Mouse (Mus musculus) right cerebral cortex, adult 18-20 months (tissue): Measurements from ENCODE around the gene S100a5.

ENCODE experiments used
- DNase-seq: peaks from one replicate; pipeline ENCODE4 v3.0.0; 2022; ENCODE audit warnings: mixed read lengths

Gene S100a5

DNA sequence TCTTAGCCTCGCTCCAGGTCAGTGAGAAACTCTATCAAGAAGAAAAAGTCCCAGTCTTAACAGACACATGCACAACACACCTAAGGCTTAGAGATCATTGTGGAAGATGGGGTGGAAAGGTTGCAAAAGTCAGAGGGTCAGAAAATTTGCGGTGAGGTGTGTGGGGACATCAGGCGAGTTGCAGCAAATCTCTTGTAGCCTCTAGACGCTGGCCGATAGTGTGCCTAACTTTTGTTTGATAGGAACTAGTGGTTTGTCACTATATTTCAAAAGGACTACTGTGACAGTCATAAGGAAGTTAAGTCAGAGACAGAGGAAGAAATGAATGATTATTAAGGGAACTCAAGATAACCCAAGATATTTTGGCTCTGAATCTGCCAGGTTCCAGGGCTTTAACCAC is 19.0 kb downstream of the S100a5 start:
- no peak for DNase-seq

- DNase-seq, result no peak
Measured at GRCm38 (mm10) chr3:90627807-90628206, 19.5 kb downstream of the S100a5 start.

- no peak for DNase-seq
Measured at GRCm38 (mm10) chr3:90629298-90629697, 21.0 kb downstream of the S100a5 start.

DNA sequence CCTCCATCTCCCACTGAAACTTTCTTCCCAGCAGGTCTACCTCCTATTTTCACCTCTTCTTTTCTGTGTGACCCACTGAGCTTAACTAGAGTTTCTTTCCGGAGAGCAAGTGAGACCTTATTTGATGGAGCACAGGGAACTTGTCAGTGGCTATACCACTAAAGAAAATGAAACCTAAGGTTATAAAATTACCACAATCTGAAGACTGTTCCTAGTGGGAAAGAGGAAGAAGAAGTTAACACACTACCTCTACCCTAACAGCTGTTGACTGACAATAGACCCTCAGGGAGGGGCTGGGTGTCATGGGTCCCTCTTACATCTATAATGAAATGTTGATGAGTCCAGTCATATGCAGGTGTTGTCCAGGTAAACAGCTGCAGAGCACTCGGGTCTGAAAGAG is 23.7 kb downstream of the S100a5 start:
- DNase-seq, result no peak

DNA sequence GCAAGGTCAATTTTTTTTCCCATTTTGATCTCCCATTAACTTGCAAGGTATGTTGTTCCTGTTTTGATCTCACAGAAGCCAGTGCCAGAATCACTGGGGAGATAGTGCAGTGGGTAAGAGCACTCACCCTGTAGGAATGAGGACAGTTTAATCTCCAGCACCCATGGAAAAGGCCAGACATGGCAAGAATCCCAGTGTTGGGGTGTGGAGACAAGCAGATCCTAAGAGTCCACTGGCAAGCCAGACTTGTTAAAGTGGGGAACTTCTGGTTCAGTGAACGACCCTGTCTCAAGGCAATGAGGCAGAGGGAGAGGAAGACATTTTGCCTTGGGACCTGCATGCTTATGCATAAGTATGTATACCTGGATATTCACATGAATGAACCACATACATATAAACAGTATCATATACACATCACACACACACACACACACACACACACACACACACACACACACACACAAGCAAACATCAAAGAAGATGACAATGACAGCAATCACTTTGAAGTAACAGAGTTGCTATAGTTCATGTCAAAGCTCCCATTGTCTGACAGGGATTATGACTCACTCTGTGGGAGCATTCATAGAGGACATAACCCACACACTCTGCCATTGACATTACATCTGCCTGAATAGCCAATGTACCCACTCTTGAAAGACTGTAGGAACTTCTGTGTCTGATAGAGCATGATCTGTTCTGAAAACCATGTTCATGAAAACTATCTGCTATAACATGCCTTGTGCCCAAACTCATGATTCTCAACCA is 30.4 kb downstream of the S100a5 start:
- no peak for DNase-seq

GRCm38 (mm10) chr3:90639511-90640154 is 31.3 kb downstream of the S100a5 start:
- no peak for DNase-seq

- DNase-seq, result no peak
Measured at GRCm38 (mm10) chr3:90640981-90641380, 32.7 kb downstream of the S100a5 start.

GRCm38 (mm10) chr3:90644220-90644619 is 35.9 kb downstream of the S100a5 start:
- peak; percentile 33 for DNase-seq

GRCm38 (mm10) chr3:90647291-90647690 is 39.0 kb downstream of the S100a5 start:
- no peak for DNase-seq

- peak; percentile 42 for DNase-seq
Measured at GRCm38 (mm10) chr3:90648981-90649380, 40.7 kb downstream of the S100a5 start.

DNA sequence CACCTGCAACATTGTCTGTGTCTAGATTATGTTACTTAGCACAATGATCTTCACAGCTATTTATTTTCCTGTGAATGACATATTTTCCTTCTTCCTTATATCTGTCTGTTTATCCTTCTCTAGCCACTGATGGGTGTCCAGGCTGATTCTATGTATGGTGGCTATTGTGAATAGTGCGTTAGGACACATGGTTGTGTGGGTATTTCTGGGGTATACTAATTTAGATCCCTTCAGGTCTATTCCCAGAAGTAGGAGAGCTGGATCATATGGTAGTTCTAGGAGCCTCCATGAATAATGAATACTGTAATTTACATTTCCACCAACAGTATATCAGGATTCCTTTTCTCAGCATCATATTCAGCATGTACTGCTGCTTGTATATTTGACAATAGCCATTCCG is 41.5 kb downstream of the S100a5 start:
- DNase-seq, result no peak

DNA sequence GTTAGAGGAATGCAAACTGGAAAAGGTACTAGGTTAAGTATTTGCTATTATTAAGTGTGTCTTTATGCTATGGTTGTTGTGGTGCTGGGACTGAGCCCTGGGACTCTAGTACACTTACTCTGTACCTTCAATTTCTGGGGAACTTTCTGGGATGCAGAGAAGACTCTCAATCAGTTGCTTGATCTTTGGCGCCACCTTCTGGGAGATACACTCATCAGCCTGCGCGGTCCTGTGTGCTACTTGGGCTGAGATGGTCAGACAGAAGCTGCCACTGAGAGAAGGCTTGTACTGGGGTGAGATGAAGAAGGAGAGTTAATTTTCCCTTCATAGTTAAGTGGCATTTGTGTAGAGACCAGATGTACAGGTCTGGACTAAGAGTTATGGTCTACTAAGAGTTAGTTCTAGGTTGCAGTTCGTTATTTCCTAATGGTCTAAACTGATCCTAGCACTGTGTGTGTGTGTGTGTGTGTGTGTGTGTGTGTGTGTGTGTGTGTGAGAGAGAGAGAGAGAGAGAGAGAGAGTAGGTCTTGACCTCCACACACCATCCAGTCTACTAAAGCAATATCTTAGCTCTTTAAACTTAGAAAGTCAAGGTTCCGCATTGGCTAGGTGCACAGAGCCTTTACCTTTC is 44.7 kb downstream of the S100a5 start:
- peak; percentile 82 for DNase-seq

DNA sequence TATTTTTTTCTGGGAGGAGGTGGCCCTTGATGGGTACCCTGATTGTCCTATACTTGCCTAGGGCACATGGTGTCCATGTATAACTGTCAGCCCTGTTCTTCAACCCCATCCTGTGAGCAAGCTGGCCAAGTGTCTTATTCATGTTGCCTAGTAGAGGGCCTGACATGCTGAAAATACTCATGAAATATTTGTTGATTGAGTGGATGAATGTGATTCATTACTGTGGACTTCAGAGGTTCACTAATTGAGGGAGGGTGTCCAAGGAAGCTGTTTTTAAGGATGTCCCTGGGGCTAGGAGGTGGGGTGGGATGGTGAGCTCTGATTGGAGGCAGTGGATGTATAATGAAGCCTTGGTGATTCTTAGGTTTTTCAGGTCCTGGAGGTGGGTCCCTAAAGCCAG is 45.4 kb downstream of the S100a5 start, which contains the start of gene S100a7a:
TSS of gene S100a7a (plus strand) at position 301 of the 400 bp plus-strand sequence.
- no peak for DNase-seq

DNA sequence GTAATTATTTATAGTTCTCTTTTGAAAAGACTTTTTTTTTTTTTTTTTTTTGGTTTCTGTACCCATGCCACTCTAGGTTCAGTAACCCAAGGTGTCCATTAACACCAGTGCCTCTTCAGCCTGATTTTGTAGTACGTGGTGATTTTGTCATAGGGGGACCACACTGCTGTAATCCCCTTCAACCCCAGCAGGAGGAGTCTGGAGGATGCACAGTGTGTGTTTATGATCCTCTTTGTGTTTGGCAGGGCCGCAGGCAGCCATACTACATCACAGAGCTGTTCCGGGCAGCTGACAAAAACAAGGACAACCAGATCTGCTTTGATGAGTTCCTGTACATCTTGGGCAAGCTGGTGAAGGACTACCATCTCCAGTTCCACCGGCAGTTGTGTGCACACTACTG is 49.1 kb downstream of the S100a5 start:
- no peak for DNase-seq

DNA sequence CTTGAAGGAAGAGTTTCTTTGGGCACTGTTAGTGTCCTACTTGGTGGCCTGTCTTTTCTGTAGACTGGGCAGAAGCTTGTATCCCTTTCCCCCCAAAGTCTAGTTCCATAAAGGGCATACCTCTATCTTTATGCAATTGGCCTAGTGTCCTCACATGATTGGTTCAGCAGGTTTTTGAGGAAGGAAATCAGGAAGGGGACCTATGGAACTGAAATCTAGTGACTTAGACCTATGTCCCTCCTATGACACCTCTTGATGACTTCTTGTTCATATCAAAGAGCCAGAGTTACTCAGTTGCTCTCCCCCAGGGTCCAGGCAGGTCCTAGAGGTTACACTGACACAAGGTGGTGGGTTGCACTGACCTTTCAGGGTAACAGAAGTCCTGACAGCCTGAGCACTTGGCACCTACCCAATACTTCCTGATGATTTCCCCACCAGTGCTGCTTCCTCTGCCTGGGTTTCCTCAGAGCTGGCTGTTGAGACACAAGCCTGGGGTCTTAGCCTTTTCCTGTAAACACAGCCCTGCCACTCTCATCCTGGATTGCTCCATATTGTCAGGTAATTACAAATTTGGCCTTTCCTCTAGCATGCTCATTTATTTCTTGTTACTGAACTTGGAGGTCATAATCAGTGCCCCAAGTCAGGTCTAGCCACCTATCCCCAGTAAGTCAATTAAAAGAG is 51.2 kb downstream of the S100a5 start:
- no peak for DNase-seq
